In genomic region chr2:50100364-50101151, GRCm38 (mm10) we compare ENCODE assay signal across 10 mouse cellular contexts. TPM values are rescaled to one million over a fixed set of nuclear protein-coding genes. Genes with fewer than 3 reads are reported as not detected.
A peak's percentile ranks its signal among the peaks of the same experiment; 100 is the strongest.
DNase-seq lines count a peak whose midpoint lies in the region; ATAC-seq lines count a peak whose summit lies in the region.
"Had no signal": no experiment of that assay in that cellular context is flagged by ENCODE, and none has a peak within 500 bp of the region (broad histone marks: within the 10 kb centered on the region; RNA-seq: fewer than 3 reads in every experiment).

No protein-coding gene starts in this region.

- no peaks in the 10 kb centered on the region for H3K36me3 ChIP-seq in megakaryocyte, embryonic 14.5 days (replicated peaks; ENCODE audit: low read length)
- H3K36me3 ChIP-seq in hindbrain, embryonic 12.5 days: no peaks in the 10 kb centered on the region
- no peaks in the 10 kb centered on the region for H3K36me3 ChIP-seq in stomach, embryonic 16.5 days (ENCODE audit: control insufficient read depth, insufficient read depth, low read length)
- H3K36me3 ChIP-seq: embryonic facial prominence, embryonic 15.5 days had no signal

- 18% methylated on average over 9 of the region's 9 CpGs for WGBS in hindbrain, embryonic 12.5 days
- WGBS in large intestine, adult 2 months: 22% methylated on average over 9 of the region's 9 CpGs
- WGBS in stomach, embryonic 16.5 days: 18% methylated on average over 9 of the region's 9 CpGs

- peak; percentile 25 for DNase-seq in large intestine, adult 2 months (ENCODE audit: low read depth, low spot score)
- DNase-seq in adrenal gland, postnatal 4 days (ENCODE audit: low spot score in 2 of 2): no peak
- DNase-seq in testis, postnatal 14 days (ENCODE audit: low spot score): no peak
- DNase-seq in spleen, adult 12 weeks (ENCODE audit: low spot score): no peak

- H3K4me2 ChIP-seq in hindbrain, embryonic 12.5 days (replicated peaks): no peak overlapping the region
- H3K4me2 ChIP-seq in stomach, embryonic 16.5 days (ENCODE audit: low read depth, low read length): no peak overlapping the region
- H3K4me2 ChIP-seq: embryonic facial prominence, embryonic 15.5 days had no signal

- H3K4me3 ChIP-seq in megakaryocyte, embryonic 14.5 days (replicated peaks): peak overlapping the region; percentile 87
- H3K4me3 ChIP-seq in hindbrain, embryonic 12.5 days: no peak overlapping the region
- no peak overlapping the region for H3K4me3 ChIP-seq in stomach, embryonic 16.5 days (replicated peaks; ENCODE audit: low read length)
- H3K4me3 ChIP-seq: embryonic facial prominence, embryonic 15.5 days had no signal

- H3K9me3 ChIP-seq in megakaryocyte, embryonic 14.5 days: 0 out of 2 replicates have a peak, but pooled peaks cover 4% of the 10 kb centered on the region
- H3K9me3 ChIP-seq in hindbrain, embryonic 12.5 days (replicated peaks): no peaks in the 10 kb centered on the region
- no peaks in the 10 kb centered on the region for H3K9me3 ChIP-seq in stomach, embryonic 16.5 days (replicated peaks; ENCODE audit: control insufficient read depth, low read length)
- H3K9me3 ChIP-seq: embryonic facial prominence, embryonic 15.5 days had no signal

- H3K9ac ChIP-seq in hindbrain, embryonic 12.5 days: no peak overlapping the region
- H3K9ac ChIP-seq in stomach, embryonic 16.5 days (ENCODE audit: low read length): no peak overlapping the region
- H3K9ac ChIP-seq: embryonic facial prominence, embryonic 15.5 days; liver, embryonic 14.5 days had no signal

- ATAC-seq in megakaryocyte, adult 5-6 weeks (ENCODE audit: poor library complexity, severe bottlenecking): no peak
- peak; percentile 79 for ATAC-seq in hindbrain, embryonic 12.5 days (ENCODE audit: low FRiP score)
- peak; percentile 90 for ATAC-seq in stomach, embryonic 16.5 days (ENCODE audit: insufficient read depth, low FRiP score)

- H3K4me1 ChIP-seq in megakaryocyte, embryonic 14.5 days: peaks cover 35% of the 10 kb centered on the region
- H3K4me1 ChIP-seq in hindbrain, embryonic 12.5 days: peaks cover 20% of the 10 kb centered on the region
- peaks cover 12% of the 10 kb centered on the region; the same call in 1 of the 2 replicates for H3K4me1 ChIP-seq in stomach, embryonic 16.5 days (ENCODE audit: control insufficient read depth, insufficient read depth, low read length)

- H3K27me3 ChIP-seq in megakaryocyte, embryonic 14.5 days (replicated peaks): no peaks in the 10 kb centered on the region
- no peaks in the 10 kb centered on the region for H3K27me3 ChIP-seq in hindbrain, embryonic 12.5 days
- H3K27me3 ChIP-seq in stomach, embryonic 16.5 days (ENCODE audit: control insufficient read depth, insufficient read depth, low read length): no peaks in the 10 kb centered on the region
- H3K27me3 ChIP-seq: embryonic facial prominence, embryonic 15.5 days had no signal

- H3K27ac ChIP-seq in hindbrain, embryonic 12.5 days: peak overlapping the region; percentile 31
- peak overlapping the region; percentile 86 for H3K27ac ChIP-seq in stomach, embryonic 16.5 days (ENCODE audit: low read length)
- H3K27ac ChIP-seq: embryonic facial prominence, embryonic 15.5 days; liver, embryonic 14.5 days had no signal

RNA-seq across cellular contexts. Expression of gene Lypd6, which starts 34.3 kb away (rescaled TPM):
- polyA plus RNA-seq in megakaryocyte, embryonic 14.5 days (2012; ENCODE audit: insufficient read depth, low replicate concordance): not detected in 2 replicates
- total RNA-seq in megakaryocyte, adult 5-6 weeks (2015): 0.05 TPM in 1 of 2 replicates, not detected in the other
- total RNA-seq in megakaryocyte, adult 5-6 weeks (2017): not detected in 2 replicates
- 6.3 and 7.2 TPM in 2 replicates for polyA plus RNA-seq in hindbrain, embryonic 12.5 days (2016; fragmentation: Nextera tagmentation; extraction: Ambion mirVana)
- polyA plus RNA-seq in large intestine, adult 2 months (2012; rRNA removed): 0.29 and 0.53 TPM in 2 replicates
- 20.1 and 22.6 TPM in 2 replicates for polyA plus RNA-seq in stomach, embryonic 16.5 days (2015; fragmentation: Nextera tagmentation; extraction: Ambion mirVana)
- total RNA-seq in adrenal gland, postnatal 4 days (2021): 10 to 100 TPM; 16.0 to 19.8 TPM
